Mouse (Mus musculus): Measurements from ENCODE around the gene Slc44a1.
A peak's percentile ranks its signal among the peaks of the same experiment; 100 is the strongest.

The Slc44a1 gene

DNA sequence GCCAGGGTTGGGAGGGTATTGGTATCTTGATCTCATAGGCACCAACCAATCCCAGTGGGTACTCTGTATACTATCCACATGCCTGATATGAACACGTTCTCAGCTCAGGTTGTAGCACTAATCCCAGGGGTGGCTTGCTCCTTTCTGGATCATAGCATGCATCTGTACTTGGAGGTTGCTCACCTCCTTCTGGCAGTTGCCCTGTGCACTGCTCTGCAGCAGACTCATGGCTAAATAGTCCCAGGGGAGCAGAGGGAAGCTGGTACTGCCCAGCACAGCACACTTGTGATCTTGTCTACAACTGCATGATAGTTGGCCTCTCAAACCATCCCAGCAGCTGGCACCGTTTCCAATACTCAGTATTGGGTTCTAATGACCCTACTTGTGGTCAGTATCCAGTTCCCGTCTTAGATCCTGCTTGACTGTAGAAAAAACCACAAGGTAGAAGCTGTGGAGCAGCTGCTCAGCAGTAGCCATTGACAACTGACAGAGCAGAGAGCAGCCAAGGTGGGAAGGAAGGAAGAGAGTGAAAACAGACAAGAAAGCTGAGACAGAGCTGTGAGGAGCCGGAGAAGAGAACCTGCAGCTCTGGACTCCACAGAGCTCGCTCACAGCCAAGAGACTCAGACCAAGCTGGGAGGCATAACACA is 174.5 kb downstream of the Slc44a1 start:
- no peak for DNase-seq (ENCODE audit: low spot score)

DNA sequence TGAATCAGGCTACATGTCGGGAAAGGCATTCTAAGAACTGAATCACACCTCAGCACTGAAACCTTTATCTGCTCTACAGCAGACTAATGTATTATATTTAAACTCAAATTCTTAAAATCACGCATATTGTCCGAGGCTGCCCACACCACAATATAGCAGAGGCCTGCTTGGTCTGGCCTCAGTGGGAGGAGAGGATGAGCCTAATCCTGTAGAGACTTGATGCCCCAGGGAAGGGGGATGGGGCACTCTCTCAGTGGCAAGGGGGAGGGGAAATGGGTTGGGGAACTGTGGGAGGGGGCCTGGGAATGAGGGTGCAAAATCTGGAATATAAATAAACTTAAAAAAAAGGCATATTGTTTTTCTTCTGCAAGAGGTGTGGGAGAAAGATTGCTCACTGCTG is 177.8 kb downstream of the Slc44a1 start:
- no peak for DNase-seq (ENCODE audit: low spot score)

DNA sequence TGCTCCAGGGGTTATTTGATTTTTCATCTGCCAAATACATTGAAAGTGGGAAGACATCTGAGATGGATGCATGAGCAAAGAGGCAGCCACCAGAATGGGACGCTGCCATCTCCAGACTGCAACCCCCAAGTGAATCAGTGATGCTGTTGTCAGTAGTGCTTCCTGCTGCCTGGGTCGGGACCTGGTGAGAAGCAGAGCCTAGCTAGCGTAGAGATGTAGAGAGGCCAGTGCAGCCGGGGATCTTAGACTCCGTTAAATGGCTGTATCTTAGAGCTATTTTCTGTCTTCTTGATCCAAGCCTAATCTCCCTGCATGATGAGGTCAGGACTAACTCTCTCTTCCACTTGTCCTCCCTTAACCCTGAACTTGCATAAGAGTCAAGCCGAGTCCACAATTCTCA is 179.9 kb downstream of the Slc44a1 start:
- no peak for DNase-seq (ENCODE audit: low spot score)

DNA sequence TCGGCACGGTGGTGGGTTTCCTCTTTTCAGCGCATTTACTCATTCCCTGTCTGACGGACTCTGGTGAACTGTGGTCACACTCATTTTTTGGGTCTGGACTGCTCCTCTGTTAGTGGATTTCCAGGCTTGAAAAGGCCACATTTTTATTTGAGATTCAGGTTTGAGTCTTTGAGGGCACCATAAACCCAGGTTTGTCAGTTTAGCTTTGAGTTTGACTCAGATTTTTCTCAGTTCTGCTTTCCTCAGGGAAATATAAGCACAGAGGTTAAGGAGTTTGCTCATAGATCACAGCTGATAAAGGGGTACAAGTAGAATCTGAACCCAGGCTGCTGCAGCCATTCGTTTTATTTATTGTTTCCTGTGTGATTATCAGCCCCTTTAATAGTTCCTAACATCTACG is 180.9 kb downstream of the Slc44a1 start:
- no peak for DNase-seq (ENCODE audit: low spot score)

DNA sequence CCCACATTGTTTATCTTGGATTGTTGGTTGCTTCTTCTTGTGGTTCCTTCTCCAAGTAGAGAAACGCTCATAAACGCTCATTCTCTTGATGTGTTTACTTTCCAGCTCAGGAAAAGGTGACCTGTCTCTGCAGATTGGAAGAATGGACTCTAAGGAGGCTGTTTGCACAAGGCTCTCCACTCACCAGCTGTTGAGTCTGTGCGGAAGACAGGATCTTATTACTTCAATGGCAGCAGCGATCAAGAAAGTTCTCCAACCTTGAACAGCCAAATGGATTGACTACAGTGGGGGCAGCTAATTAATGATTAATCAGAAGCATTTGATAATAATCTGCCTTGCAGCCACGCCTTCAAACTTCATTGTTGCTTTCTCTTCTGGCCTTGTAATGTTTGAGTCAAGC is 181.3 kb downstream of the Slc44a1 start:
- no peak for DNase-seq (ENCODE audit: low spot score)

DNA sequence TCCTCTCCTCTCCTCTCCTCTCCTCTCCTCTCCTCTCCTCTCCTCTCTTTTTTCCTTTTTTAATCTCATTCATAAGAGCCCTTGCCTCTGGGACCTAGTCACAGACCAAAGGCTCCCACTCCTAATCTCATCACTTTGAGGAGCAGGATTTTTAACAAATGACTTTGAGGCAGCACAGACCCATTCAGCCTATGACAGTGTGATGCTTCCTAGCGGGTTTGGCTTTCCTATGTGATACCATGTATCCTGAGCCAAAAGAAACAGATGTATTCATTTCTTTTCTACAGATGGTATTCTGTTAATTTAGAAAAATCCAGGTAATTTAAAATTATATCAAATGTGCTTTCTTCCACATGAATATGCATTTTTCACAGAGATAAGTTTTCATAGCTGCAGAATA is 183.5 kb downstream of the Slc44a1 start:
- no peak for DNase-seq (ENCODE audit: low spot score)

DNA sequence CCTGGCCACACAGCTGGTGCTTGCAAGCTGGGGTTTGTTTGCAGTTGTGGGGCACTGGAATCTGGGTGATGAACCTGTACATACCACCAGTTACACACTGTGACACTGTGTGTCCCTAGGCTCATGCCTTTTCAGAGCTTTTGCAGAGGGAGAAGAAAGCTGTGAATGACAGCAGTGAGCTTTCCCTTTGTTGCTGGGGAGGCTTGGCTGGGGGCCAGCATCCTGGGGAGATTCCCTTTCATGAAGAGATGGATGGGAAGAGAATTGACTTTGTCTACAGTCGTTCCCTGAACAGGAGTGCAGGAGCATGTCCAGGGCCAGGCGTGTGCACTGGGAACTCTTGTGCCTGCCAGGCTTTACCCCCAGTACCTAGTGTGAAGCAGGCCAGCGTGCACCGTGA is 184.6 kb downstream of the Slc44a1 start:
- DNase-seq (ENCODE audit: low spot score) = no peak

DNA sequence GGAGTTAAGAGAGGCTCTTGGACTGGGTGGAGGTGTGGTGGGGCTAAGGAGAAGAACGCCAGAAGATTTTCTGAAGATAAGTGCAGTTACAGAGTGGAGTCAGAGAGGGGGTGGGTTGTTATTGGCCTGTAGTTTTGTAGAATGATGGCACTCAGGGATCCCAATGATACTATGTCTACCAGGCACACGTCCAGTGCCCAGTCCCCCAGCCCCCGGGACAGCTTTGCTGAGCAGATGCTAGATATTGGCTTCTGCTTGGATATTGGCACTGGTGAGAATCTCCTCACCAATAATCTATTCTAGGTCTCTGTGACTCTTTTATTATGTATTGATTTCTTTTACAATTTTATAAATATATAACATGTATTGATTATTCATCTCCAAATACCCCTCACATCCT is 185.1 kb downstream of the Slc44a1 start:
- no peak for DNase-seq (ENCODE audit: low spot score)

DNA sequence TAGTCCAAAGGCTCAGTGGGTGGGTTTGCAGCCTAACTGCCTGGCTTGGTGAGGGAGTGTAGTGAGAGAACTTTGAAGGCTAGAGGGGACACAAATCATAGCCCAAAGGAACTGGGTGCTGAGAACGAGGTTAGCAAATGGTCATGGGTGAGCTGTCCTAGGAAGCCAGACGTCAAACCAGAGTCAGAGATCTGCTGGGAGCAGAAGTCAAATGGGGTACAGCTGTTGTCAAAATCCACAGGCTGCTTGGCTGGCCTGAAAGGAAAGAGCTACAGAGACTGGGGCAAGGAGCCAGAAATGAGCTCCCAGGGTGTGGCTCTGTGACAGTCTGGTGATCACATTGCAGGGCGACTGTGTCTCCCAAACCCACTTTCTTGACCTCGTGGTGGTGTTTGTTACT is 188.7 kb downstream of the Slc44a1 start:
- DNase-seq (ENCODE audit: low spot score) = no peak

DNA sequence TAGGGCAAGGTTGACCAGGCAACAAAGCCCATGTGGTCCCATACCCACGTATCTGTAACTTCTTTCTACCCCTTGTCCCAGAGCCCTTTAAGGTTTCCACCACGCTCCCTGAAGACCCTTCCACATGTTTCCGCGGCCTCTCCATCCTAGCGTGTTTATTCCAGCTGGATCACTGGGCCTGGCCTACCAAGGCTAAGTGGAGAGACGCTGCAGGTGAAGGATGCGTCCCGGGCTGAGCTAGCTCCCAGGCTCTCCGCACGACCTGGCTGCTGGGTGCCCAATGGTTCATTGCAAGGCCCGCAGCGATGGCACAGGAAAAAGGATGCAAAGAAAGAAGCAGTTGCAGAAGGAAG is 190.7 kb downstream of the Slc44a1 start:
- no peak for DNase-seq (ENCODE audit: low spot score)

DNA sequence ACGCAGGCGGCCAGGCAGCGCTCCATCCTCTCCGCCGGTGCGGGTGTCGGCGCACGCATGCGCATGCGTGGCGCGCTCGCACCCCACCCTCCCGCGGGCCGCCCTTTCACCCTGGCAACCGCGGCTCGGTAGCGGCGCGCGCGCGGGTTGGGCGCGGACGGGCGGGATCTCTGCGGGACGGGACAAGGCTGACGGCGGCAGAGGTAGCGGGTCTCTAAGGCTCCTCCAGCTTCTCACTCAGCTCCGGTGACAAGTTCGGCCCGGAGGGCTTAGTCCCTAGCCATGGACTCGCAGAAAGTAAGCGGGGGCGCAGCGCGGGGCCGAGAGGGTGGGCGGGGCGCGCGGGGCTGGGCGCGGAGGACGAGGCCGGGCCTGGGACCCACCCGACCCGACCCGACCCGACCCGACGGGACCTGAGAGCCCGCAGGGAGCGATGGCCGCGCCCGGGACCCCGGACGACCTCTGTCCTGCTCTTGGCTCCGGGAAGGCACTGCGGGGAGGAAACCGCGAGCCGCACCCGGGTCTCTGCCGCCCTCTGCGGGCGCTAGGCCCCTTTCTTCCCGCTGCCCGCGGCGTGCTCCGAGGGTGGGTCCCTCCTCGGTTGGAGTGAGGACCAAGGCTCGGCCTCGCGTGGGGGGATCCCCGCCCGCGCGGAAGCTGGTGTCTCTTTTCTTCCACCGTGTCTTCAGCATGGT is 191.2 kb downstream of the Slc44a1 start, which contains the start of gene Fsd1l:
Fsd1l (plus strand) TSS at position 156 of the 695 bp plus-strand sequence.
- DNase-seq (ENCODE audit: low spot score) = peak; percentile 12

DNA sequence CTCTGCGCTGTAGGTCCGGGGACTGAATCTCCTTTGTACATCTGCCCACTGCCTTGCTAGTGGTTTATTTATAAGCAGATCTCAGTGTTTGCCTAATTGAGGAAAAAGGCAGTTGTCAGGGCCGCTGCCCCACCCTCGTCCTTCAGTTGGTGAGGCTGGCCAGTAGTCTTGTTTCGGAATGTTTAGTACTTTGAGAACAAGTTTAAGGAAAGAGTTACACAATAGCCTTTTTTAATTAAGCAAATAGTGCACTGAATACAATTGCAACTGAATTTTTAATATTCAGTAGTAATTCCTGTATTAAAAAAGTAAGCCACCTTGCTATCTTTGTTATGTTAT is 191.8 kb downstream of the Slc44a1 start:
- no peak for DNase-seq (ENCODE audit: low spot score)

DNA sequence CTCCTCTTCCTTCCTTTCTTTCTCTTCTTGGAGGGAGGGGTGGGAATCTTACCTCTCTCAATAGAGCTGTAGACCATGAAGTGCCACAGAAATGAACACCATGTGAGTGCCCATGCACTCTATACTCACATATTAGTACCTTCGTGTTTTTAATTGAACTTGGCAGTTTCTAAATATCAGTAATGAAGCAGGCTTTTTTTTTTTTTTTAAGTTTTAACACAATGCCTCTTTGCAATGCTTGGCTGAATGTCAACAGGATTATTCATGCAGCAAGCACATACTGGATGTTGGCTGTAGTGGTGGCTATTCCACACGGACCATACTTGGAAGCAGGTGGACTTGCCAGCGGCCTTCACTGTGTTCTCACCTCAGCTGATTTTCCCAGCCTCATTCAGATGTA is 195.1 kb downstream of the Slc44a1 start:
- no peak for DNase-seq (ENCODE audit: low spot score)

DNA sequence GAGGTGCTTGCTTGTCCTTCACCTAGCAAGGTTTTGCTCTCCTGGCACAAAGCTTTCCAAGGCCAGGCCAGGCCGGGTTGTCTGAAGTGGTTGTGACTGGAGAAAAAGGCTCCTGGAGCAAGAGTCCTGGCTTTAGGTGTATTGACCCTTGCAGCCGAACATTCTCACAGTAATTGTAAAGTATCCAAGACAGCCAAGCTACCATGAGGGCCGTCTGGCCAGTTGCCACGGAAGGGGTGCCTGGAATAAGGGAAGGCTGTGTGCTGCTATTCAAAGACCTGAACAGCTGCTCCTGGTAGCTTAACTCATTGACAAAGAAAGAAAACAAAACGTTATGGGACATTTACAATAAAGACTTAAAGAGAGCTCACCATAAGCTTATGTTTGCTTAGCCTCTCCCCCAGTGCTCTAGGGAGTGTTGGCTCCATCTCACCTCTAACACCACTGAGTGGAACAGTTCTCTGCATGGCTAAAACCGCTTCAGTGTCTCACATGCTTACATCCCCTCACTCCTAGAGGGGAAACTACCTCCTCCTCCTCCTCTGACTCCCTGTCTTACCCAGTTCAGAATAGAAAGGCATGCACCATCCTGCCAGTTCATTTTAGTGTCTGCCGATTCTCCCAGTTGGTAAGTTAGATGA is 197.2 kb downstream of the Slc44a1 start:
- no peak for DNase-seq (ENCODE audit: low spot score)

DNA sequence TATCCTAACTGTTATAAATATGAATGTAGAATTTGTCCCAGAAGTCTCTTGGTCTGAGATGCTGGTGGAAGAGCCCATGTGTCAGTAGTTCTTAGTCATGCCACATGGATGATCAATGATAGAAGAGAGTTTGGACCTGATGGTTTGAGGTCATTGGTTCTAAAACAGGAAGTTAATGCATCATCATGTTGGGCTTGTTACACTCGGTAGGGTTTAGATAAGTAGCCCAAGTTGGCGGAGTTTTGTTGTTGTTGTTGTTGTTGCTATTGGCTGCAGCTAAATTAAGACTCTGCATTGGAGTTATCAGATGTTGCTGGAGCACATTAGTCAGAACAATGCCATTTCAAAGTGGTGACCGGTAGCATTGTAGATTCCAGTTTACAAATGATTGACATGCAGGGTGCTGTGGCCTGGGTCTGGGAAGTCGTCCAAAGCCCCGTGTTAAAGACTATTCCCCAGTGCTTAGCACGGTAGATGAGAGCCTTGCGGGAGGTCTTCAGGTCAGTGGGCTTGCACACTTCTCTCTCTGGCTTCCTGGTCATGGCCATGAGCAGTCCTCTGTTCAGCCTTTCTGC is 198.4 kb downstream of the Slc44a1 start:
- no peak for DNase-seq (ENCODE audit: low spot score)

DNA sequence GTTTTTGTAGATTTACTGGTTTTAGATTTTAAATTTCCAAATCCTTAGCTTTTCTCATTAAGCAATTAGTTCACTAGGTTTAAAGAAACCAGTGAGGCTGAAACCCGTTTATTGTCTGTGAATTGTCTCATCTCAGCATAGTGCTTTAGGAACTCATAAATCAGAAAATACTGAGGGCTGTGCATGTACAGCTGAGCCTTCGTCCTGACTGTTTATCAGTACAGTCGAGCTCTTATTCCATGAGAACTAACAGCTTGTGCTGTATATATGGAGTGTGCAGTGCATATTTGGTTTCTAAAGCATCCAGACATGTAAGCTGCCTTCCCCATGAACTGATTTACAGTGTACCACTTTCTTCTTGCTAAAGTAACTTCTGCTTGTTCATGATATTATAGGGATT is 217.8 kb downstream of the Slc44a1 start:
- DNase-seq (ENCODE audit: low spot score) = no peak

DNA sequence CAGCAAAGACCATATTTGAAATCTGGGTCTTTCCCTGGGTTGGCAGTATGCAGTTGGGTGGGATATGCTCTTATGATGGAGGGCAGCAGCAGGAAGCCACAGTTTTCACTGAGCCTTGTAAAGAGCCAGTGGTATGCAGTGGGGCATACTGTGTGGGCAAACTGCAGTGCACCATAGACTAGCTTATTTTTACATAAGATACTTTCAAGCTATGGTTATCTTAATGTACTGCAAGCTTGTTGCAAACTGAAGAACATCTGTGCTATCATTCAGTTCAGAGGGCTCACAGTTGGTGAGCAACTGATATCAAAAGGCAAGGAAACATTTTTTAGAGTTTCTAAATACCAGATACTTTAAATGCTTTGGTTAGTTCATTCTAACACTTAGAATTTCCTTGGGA is 220.5 kb downstream of the Slc44a1 start:
- DNase-seq (ENCODE audit: low spot score) = no peak
